Mouse (Mus musculus) right cerebral cortex, postnatal 36 days (tissue): ENCODE data around the gene Artn.
A peak's percentile ranks its signal among the peaks of the same experiment; 100 is the strongest.

Experiments
- DNase-seq, 2 experiments: peaks; one replicate each; pipeline ENCODE4 v3.0.0; 2022; ENCODE audit warnings: low spot score in 2 of 2, mixed read lengths in 1 of 2

Artn gene

GRCm38 (mm10) chr4:117918762-117919161 is 10.8 kb downstream of the Artn start:
- DNase-seq, result no peak

GRCm38 (mm10) chr4:117918261-117918660 is 11.3 kb downstream of the Artn start:
- DNase-seq, result no peak

- DNase-seq, result no peak
These were observed 11.7 kb downstream of the Artn start for GRCm38 (mm10) chr4:117917847-117918246.

DNA sequence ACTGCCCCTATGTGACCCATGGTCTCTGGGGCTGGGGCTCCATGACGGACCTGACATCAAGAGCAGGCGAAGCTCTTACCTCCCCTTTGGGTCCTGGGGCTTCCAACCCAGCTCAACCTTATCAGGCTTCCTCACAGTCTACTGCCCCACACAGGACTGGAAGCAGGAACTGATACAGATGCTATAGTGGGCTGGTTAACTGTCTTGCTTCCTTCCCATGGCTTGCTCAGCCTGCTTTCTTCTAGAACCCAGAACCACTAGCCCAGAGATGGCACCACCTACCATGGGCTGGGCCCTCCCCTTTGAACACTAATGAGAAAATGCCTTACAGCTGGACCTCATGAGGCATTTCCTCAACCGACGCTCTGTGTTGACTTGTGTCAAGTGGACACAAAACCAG is 12.2 kb downstream of the Artn start:
- no peak for DNase-seq

GRCm38 (mm10) chr4:117916386-117916785 is 13.2 kb downstream of the Artn start:
- no peak for DNase-seq

GRCm38 (mm10) chr4:117915489-117916105 is 14.0 kb downstream of the Artn start:
- DNase-seq, result no peak

- peak; percentile 89 for DNase-seq
These were observed 14.7 kb downstream of the Artn start, which contains the start of gene Ipo13 for GRCm38 (mm10) chr4:117914591-117915442. TSS of gene Ipo13 (minus strand) at chr4:117914999.

DNA sequence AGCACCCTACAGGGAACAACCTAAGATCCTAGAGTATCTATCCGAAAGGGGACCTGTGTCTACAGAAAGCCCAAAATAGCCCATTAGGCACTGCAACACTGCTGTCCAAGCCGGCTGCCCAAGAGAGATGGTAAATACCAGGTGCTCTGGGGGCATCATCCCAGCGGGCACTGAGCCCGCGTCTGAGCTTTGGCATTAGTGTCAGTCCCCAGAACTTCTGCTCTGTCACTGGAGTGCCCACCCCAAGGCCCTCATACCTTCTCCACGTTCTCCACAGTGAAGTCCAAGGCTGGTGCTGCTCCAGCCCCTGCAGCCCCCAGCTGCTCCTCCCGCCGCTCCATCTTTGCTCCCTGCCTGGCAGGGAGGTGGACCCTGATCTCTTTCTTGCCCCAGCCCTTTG is 15.5 kb downstream of the Artn start:
- DNase-seq, result no peak

GRCm38 (mm10) chr4:117913421-117913820 is 16.1 kb downstream of the Artn start:
- no peak for DNase-seq

DNA sequence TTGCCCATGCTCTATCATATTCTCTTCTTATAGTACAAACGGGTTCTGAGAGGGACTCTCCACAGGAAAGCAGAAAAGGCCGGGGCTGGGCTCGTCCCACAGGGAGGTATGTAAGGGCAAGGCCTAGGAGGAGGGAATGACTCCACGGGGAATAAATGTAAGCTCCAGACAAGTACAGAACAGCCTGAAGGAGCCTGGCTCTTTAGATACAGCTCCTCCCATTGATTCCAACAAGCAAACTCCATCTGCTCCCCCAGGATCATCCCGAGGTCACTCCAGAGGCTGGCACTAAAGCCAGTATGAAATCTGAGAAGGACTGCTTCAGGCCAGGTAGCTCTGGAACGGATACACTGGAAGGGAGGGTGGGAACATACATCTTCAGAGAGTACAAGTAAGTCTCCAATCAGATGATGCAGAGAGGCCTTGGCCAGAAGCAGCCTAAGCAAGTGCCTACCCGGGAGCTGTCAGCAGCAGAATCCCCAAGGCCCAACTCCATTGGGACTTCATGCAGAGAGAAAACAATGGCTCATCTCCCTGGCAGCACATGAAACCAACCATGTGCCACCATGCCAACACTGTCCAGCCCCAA is 16.8 kb downstream of the Artn start:
- DNase-seq, result no peak

- DNase-seq, result no peak
These were observed 17.4 kb downstream of the Artn start for GRCm38 (mm10) chr4:117912131-117912561.

GRCm38 (mm10) chr4:117908834-117909453 is 20.6 kb downstream of the Artn start:
- no peak for DNase-seq

DNA sequence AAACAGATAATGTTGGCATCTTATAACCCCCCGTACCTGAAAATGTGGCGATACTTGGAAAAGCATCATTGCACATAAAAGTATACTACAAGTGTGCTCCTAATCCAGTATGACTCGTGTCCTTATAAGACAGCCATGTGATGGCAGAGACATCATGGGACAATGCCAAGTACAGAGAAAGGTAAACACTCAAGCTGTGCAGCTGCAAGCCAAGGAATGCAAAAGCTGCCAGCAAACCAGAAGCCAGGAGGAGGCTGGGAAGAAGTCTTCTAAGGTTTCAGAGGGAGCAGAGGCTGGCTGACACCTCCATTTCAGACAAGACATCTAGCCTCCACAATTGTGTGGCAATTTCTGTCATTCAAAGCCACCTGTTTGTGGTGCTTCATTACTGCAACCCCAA is 23.4 kb downstream of the Artn start:
- no peak for DNase-seq

- no peak for DNase-seq
These were observed 24.8 kb downstream of the Artn start for GRCm38 (mm10) chr4:117904761-117905160.

- no peak for DNase-seq
These were observed 25.5 kb downstream of the Artn start for GRCm38 (mm10) chr4:117904094-117904493.

DNA sequence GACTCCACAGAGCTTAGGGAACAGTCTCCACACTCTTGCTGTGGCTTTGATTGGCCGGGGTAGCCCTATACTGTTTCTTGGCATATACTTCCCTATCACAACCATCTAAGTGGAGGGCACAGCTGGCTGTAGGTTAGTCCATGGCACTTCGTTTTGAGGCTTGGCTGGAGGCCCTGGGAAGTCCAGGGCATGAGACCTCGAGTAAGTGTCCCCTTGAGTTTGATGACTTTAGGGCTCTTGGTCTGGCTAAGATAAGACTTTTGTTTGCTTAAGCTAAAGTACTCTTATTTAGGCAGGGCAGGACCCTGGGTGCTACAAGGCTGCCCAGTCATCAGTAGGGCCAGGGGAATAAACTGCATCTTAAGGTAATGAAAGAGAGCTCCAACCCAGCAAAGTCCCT is 31.5 kb downstream of the Artn start:
- no peak for DNase-seq

GRCm38 (mm10) chr4:117896031-117896430 is 33.5 kb downstream of the Artn start:
- no peak for DNase-seq

DNA sequence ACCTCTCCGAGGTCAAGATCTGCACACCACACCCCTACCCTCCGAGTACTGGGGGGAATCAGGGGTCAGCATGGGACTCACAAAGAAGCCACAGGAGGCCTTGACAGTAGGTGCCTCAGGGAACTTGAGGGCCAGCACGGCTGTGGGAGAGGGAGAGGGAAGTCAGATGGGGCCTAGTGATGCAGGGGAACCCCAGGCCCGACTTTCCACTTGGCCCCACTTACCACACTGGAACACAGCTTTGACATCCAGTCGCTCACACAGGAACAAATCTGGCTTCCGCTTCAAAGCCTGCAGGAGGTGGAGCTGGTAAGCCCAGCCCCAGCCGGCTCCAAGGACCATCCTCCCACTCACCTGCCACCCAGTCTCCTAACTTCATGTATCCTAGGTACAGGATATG is 34.2 kb downstream of the Artn start:
- DNase-seq, result no peak

DNA sequence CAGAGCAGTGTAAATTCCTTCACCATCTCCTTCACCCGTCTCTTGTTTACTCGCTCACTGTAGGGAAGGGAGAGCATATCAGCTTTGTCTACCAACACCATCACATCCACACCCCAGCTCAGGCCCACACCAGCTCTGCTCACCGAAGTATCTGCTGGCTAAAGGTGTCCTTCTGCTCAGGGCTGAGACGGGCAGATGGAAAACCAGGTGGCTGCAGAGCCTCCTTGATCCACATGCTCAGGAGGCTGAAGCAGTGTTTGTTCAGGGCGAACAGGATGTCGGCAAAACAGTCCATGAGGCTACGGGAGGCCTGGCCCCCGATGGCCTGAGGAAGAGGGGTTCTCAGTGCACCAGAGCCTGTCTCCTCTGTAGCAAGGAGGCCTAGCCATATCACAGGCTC is 35.0 kb downstream of the Artn start:
- DNase-seq, result no peak

- no peak for DNase-seq
These were observed 36.2 kb downstream of the Artn start for GRCm38 (mm10) chr4:117893376-117893775.

DNA sequence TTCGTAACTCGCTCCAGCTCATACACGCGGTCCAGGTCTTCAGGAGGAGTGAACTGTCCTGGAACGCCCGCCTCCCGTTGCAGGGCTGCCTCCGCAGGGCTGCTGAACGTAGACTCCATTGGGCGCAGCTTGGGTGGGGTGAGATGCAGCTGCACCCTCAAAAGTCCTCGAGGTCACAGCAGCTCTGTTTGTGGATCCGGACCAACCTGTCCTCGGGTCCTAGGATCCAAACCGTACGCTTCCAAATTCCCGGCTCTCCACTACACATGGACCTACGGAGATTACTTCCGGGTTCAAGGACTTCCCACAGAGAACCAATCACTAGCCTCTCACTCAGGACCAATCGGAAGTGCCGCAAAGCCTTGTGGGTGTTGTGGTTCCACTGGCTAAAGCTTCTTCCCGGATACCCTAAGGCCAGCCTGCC is 37.8 kb downstream of the Artn start, which contains the start of gene Dph2:
Dph2 (minus strand) TSS at position 295 of the 424 bp plus-strand sequence.
- DNase-seq, result peak; percentile 72 to 88

DNA sequence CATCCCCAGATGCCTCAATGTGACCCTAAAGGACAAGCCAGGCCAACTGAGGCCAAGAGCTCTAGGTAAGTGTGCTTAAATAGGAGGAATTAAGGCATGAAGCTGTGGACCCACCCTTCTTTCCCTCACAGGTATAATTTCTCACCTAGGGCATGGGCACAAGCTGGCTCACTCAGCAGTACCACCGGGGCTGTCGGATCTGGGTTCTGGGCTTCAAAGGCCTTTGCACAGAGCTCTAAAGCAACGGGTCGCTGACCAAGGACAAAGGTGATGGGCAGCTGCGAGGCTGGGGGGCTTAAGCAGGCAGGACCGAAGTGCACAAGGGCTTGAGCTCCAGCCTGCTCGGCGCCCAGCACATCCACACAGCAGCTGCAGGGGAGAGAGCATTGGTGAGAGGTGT is 38.8 kb downstream of the Artn start:
- DNase-seq, result no peak
